Mouse (Mus musculus): ENCODE results near the gene Wipf3.

- TF ChIP-seq CTCF (IDR thresholded peaks at IDR 0.05; ENCODE audit: borderline replicate concordance, extremely low read depth, insufficient read depth, insufficient read length) (no peak), POLR2A (IDR thresholded peaks at IDR 0.05; ENCODE audit: borderline replicate concordance, extremely low read depth, insufficient read depth, insufficient read length, poor library complexity, severe bottlenecking) (no peak)
Measured at GRCm38 (mm10) chr6:54530182-54530581, 100.8 kb downstream of the Wipf3 start.

Measured in brain, embryonic 14.5 days (tissue).